Mouse (Mus musculus) layer of hippocampus, postnatal 14 days (tissue): Measurements from ENCODE around the gene Rasgrf1. TPM values are rescaled to one million over a fixed set of nuclear protein-coding genes. Genes with fewer than 3 reads are reported as not detected.
"Not testable (repeated sequence)": the region's sequence is repeated elsewhere in the genome, so short reads cannot be mapped to it uniquely, and the experiment has no call there.

Source experiments
- DNase-seq, 2 experiments: peaks; one replicate each; pipeline ENCODE4 v3.0.0; 2021 to 2022; ENCODE audit warnings: low spot score in 2 of 2, mixed read lengths in 1 of 2
- total RNA-seq, 2 experiments: library from RNA; stranded (reverse); gene quantifications; 2 replicates each; pipeline ENCODE4 v1.2.3; 2021

Gene Rasgrf1
- total RNA-seq, 2 experiments from 2014 or later = 248 to 271 TPM

- DNase-seq = no peak
Measured at GRCm38 (mm10) chr9:90035168-90035567, 125.5 kb downstream of the Rasgrf1 start.

GRCm38 (mm10) chr9:90035794-90036193 lies 126.1 kb downstream of the Rasgrf1 start:
- DNase-seq = no peak

GRCm38 (mm10) chr9:90036313-90036712 lies 126.6 kb downstream of the Rasgrf1 start:
- no peak for DNase-seq

GRCm38 (mm10) chr9:90038535-90038934 lies 128.8 kb downstream of the Rasgrf1 start:
- no peak for DNase-seq

- no peak for DNase-seq
Measured at GRCm38 (mm10) chr9:90040916-90041315, 131.2 kb downstream of the Rasgrf1 start.

GRCm38 (mm10) chr9:90041556-90041955 lies 131.8 kb downstream of the Rasgrf1 start:
- no peak for DNase-seq

- DNase-seq = not testable (repeated sequence)
Measured at GRCm38 (mm10) chr9:90042906-90043305, 133.2 kb downstream of the Rasgrf1 start.

- no peak for DNase-seq
Measured at GRCm38 (mm10) chr9:90045191-90045590, 135.5 kb downstream of the Rasgrf1 start.

- DNase-seq = no peak
Measured at GRCm38 (mm10) chr9:90047937-90048627, 138.4 kb downstream of the Rasgrf1 start.

GRCm38 (mm10) chr9:90053852-90054251 lies 144.1 kb downstream of the Rasgrf1 start, which contains the start of gene Ctsh:
Ctsh (plus strand) TSS chr9:90054152.
- DNase-seq = no peak

GRCm38 (mm10) chr9:90054371-90055145 lies 144.8 kb downstream of the Rasgrf1 start:
- DNase-seq = peak in 1 of 2 experiments; percentile 15

- no peak for DNase-seq
Measured at GRCm38 (mm10) chr9:90055409-90055808, 145.7 kb downstream of the Rasgrf1 start.

GRCm38 (mm10) chr9:90055911-90056310 lies 146.2 kb downstream of the Rasgrf1 start:
- DNase-seq = no peak

- DNase-seq = no peak
Measured at GRCm38 (mm10) chr9:90056716-90057115, 147.0 kb downstream of the Rasgrf1 start.

GRCm38 (mm10) chr9:90059828-90060573 lies 150.3 kb downstream of the Rasgrf1 start:
- no peak for DNase-seq

- no peak for DNase-seq
Measured at GRCm38 (mm10) chr9:90060574-90060875, 150.8 kb downstream of the Rasgrf1 start.

- not testable (repeated sequence) for DNase-seq
Measured at GRCm38 (mm10) chr9:90060932-90061331, 151.2 kb downstream of the Rasgrf1 start.

- no peak for DNase-seq
Measured at GRCm38 (mm10) chr9:90067341-90067740, 157.6 kb downstream of the Rasgrf1 start.

GRCm38 (mm10) chr9:90068786-90069185 lies 159.1 kb downstream of the Rasgrf1 start:
- no peak for DNase-seq

GRCm38 (mm10) chr9:90069485-90069884 lies 159.8 kb downstream of the Rasgrf1 start:
- DNase-seq = no peak

GRCm38 (mm10) chr9:90070174-90070573 lies 160.5 kb downstream of the Rasgrf1 start:
- DNase-seq = no peak

GRCm38 (mm10) chr9:90075336-90075735 lies 165.6 kb downstream of the Rasgrf1 start:
- DNase-seq = no peak
